Mouse (Mus musculus): ENCODE measurements around the gene Atg16l2.

- TF ChIP-seq POLR2A (IDR thresholded peaks at IDR 0.05; ENCODE audit: borderline replicate concordance, low read depth, low read length): no peak
- TF ChIP-seq CTCF (IDR thresholded peaks at IDR 0.05; ENCODE audit: low read depth, low read length): no peak
These were observed 5.0 kb downstream of the Atg16l2 start for GRCm38 (mm10) chr7:101297023-101297405.

Measured in bone marrow macrophage, adult 2 months (primary cell).